Mouse (Mus musculus): ENCODE measurements at regions not wholly inside any gene's neighbourhood (a gene's known extent, or its start where the extent isn't known, plus 50 kb on each side); places are given as distances from the start of the nearest gene placed in this dataset.

DNA sequence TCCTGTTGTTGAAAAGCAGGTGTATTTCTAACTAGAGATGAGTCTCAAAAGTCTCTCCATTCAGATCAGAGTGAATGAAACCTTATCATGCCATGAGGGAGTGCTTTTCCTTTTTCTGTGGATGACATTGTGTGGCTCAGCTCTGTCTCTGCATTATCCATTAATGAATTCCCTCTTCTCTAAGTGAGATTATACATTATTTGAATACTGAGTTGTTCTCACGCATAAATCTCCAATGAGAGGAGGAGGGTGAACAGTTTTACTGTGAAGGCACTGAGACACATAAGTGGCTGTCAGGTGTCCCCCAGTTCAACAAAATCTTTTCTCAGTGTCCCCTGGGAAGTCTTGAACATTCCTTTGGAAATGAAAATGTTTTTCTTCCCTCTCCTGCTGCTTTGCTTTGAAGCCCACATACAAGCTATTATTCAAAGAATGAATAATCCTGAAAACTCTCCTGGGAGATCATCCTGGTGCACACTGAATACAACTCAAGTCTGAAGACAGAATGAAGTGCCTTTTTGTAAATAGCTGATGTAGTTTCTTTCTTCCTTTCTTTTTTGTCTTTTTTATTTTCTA is 537.2 kb upstream of the Pcdh9 start:
- Histone ChIP-seq H3K4me2 (no peak overlapping the region), H3K9me3 (ENCODE audit: control insufficient read depth, low read length) (no peaks in the 10 kb centered on the region), H3K27ac (ENCODE audit: low read depth, low read length) (no peak overlapping the region), H3K4me3 (ENCODE audit: low read depth, low read length) (no peak overlapping the region), H3K36me3 (ENCODE audit: control insufficient read depth, insufficient read depth, low read length) (no peaks in the 10 kb centered on the region), H3K4me1 (ENCODE audit: control insufficient read depth, insufficient read depth, low read length) (0 out of 2 replicates have a peak, but pooled peaks cover 3% of the 10 kb centered on the region), H3K9ac (ENCODE audit: low read length) (no peak overlapping the region), H3K27me3 (ENCODE audit: control insufficient read depth, insufficient read depth, low read length) (no peaks in the 10 kb centered on the region)
- ATAC-seq (ENCODE audit: low FRiP score) (peak; percentile 51), DNase-seq (ENCODE audit: low spot score, missing footprints) (peak; percentile 87)
- WGBS = 23% methylated on average over 1 of the region's 1 CpGs

Data from midbrain, embryonic 11.5 days (tissue).